Mouse (Mus musculus): ENCODE measurements around the gene Rpl22. TPM values are rescaled to one million over a fixed set of nuclear protein-coding genes. Genes with fewer than 3 reads are reported as not detected.
A peak's percentile ranks its signal among the peaks of the same experiment; 100 is the strongest.

The Rpl22 gene
- polyA plus RNA-seq, 1 experiment = 1,143 TPM

- TF ChIP-seq POLR2A (IDR thresholded peaks at IDR 0.05; ENCODE audit: low read depth, low read length) (0 out of 2 replicates have a peak, but pooled peaks have one; percentile 34), CTCF (IDR thresholded peaks at IDR 0.05; ENCODE audit: borderline replicate concordance, insufficient read depth, low read length) (no peak)
- Histone ChIP-seq H3K27ac (ENCODE audit: insufficient read depth, low read length) (no peak overlapping the region), H3K4me1 (ENCODE audit: control insufficient read depth, insufficient read depth, low read length) (no peaks in the 10 kb centered on the region), H3K4me3 (ENCODE audit: insufficient read depth, low read length) (peak overlapping the region; percentile 37)
These were observed 12.3 kb upstream of the Rpl22 start for GRCm38 (mm10) chr4:152313211-152313632.

- no peaks in the 10 kb centered on the region for H3K4me1 ChIP-seq (ENCODE audit: control insufficient read depth, insufficient read depth, low read length)
- H3K4me3 ChIP-seq (ENCODE audit: insufficient read depth, low read length) = no peak overlapping the region
- H3K27ac ChIP-seq (ENCODE audit: insufficient read depth, low read length) = no peak overlapping the region
- TF ChIP-seq CTCF (IDR thresholded peaks at IDR 0.05; ENCODE audit: borderline replicate concordance, insufficient read depth, low read length) (no peak), POLR2A (IDR thresholded peaks at IDR 0.05; ENCODE audit: low read depth, low read length) (no peak)
These were observed 11.6 kb upstream of the Rpl22 start for GRCm38 (mm10) chr4:152313934-152314333.

GRCm38 (mm10) chr4:152315498-152316213 is 9.9 kb upstream of the Rpl22 start:
- no peak overlapping the region for H3K4me3 ChIP-seq (ENCODE audit: insufficient read depth, low read length)
- H3K4me1 ChIP-seq (ENCODE audit: control insufficient read depth, insufficient read depth, low read length) = no peaks in the 10 kb centered on the region
- no peak for TF ChIP-seq POLR2A (IDR thresholded peaks at IDR 0.05; ENCODE audit: low read depth, low read length)
- no peak for TF ChIP-seq CTCF (IDR thresholded peaks at IDR 0.05; ENCODE audit: borderline replicate concordance, insufficient read depth, low read length)
- H3K27ac ChIP-seq (ENCODE audit: insufficient read depth, low read length) = no peak overlapping the region

GRCm38 (mm10) chr4:152317631-152318033 is 7.9 kb upstream of the Rpl22 start:
- no peak overlapping the region for H3K27ac ChIP-seq (ENCODE audit: insufficient read depth, low read length)
- no peaks in the 10 kb centered on the region for H3K4me1 ChIP-seq (ENCODE audit: control insufficient read depth, insufficient read depth, low read length)
- no peak overlapping the region for H3K4me3 ChIP-seq (ENCODE audit: insufficient read depth, low read length)
- no peak for TF ChIP-seq POLR2A (IDR thresholded peaks at IDR 0.05; ENCODE audit: low read depth, low read length)
- TF ChIP-seq CTCF (IDR thresholded peaks at IDR 0.05; ENCODE audit: borderline replicate concordance, insufficient read depth, low read length) = no peak

- H3K27ac ChIP-seq (ENCODE audit: insufficient read depth, low read length) = peak within 1 kb of the TSS; percentile 11; the same call in 1 of the 2 replicates
- TF ChIP-seq POLR2A (IDR thresholded peaks at IDR 0.05; ENCODE audit: low read depth, low read length) = peak; percentile 67
- TF ChIP-seq CTCF (IDR thresholded peaks at IDR 0.05; ENCODE audit: borderline replicate concordance, insufficient read depth, low read length) = peak; percentile 31; the same call in 1 of the 2 replicates
- 0 out of 2 replicates have a peak within 1 kb of the TSS, but pooled peaks have one; percentile 1 for H3K4me3 ChIP-seq (ENCODE audit: insufficient read depth, low read length)
- H3K4me1 ChIP-seq (ENCODE audit: control insufficient read depth, insufficient read depth, low read length) = no peaks in the 10 kb centered on the region
These were observed 6.9 kb upstream of the Rpl22 start, which contains the start of gene Rnf207 for GRCm38 (mm10) chr4:152318517-152319234. Gene Rnf207 (minus strand): TSS chr4:152318993.

GRCm38 (mm10) chr4:152321464-152321863 is 4.1 kb upstream of the Rpl22 start:
- Histone ChIP-seq H3K27ac (ENCODE audit: insufficient read depth, low read length) (no peak overlapping the region), H3K4me3 (ENCODE audit: insufficient read depth, low read length) (no peak overlapping the region), H3K4me1 (ENCODE audit: control insufficient read depth, insufficient read depth, low read length) (0 out of 2 replicates have a peak, but pooled peaks cover 2% of the 10 kb centered on the region)
- TF ChIP-seq CTCF (IDR thresholded peaks at IDR 0.05; ENCODE audit: borderline replicate concordance, insufficient read depth, low read length) (no peak), POLR2A (IDR thresholded peaks at IDR 0.05; ENCODE audit: low read depth, low read length) (no peak)

- Histone ChIP-seq H3K4me1 (ENCODE audit: control insufficient read depth, insufficient read depth, low read length) (0 out of 2 replicates have a peak, but pooled peaks cover 2% of the 10 kb centered on the region), H3K27ac (ENCODE audit: insufficient read depth, low read length) (peak overlapping the region; percentile 19; the same call in 1 of the 2 replicates), H3K4me3 (ENCODE audit: insufficient read depth, low read length) (peak overlapping the region; percentile 35)
- no peak for TF ChIP-seq POLR2A (IDR thresholded peaks at IDR 0.05; ENCODE audit: low read depth, low read length)
- TF ChIP-seq CTCF (IDR thresholded peaks at IDR 0.05; ENCODE audit: borderline replicate concordance, insufficient read depth, low read length) = no peak
These were observed 640 bp upstream of the Rpl22 start for GRCm38 (mm10) chr4:152324641-152325562.

GRCm38 (mm10) chr4:152326543-152326942 is 1.0 kb downstream of the Rpl22 start:
- H3K4me1 ChIP-seq (ENCODE audit: control insufficient read depth, insufficient read depth, low read length) = 0 out of 2 replicates have a peak, but pooled peaks cover 2% of the 10 kb centered on the region
- H3K27ac ChIP-seq (ENCODE audit: insufficient read depth, low read length) = no peak overlapping the region
- peak overlapping the region; percentile 100 for H3K4me3 ChIP-seq (ENCODE audit: insufficient read depth, low read length)
- TF ChIP-seq POLR2A (IDR thresholded peaks at IDR 0.05; ENCODE audit: low read depth, low read length) = no peak
- TF ChIP-seq CTCF (IDR thresholded peaks at IDR 0.05; ENCODE audit: borderline replicate concordance, insufficient read depth, low read length) = no peak

GRCm38 (mm10) chr4:152328691-152329090 is 3.1 kb downstream of the Rpl22 start:
- Histone ChIP-seq H3K27ac (ENCODE audit: insufficient read depth, low read length) (no peak overlapping the region), H3K4me1 (ENCODE audit: control insufficient read depth, insufficient read depth, low read length) (0 out of 2 replicates have a peak, but pooled peaks cover 2% of the 10 kb centered on the region), H3K4me3 (ENCODE audit: insufficient read depth, low read length) (no peak overlapping the region)
- no peak for TF ChIP-seq POLR2A (IDR thresholded peaks at IDR 0.05; ENCODE audit: low read depth, low read length)
- TF ChIP-seq CTCF (IDR thresholded peaks at IDR 0.05; ENCODE audit: borderline replicate concordance, insufficient read depth, low read length) = peak; percentile 33; the same call in 1 of the 2 replicates
